Mouse (Mus musculus) T-helper 17 cell (primary cell): ENCODE data around the gene Lrp10.

Experiments
- in situ Hi-C, 2 experiments: fragments of 300-600 bp; cut with MboI, MseI; formaldehyde crosslinking; loops; 1 replicate in 1 of 2; 2 replicates in 1 of 2; pipeline ENCODE4 v1.15.1; 2025; ENCODE audit warnings: high pct_unique_total_duplicates in 2 of 2

The Lrp10 gene

DNA sequence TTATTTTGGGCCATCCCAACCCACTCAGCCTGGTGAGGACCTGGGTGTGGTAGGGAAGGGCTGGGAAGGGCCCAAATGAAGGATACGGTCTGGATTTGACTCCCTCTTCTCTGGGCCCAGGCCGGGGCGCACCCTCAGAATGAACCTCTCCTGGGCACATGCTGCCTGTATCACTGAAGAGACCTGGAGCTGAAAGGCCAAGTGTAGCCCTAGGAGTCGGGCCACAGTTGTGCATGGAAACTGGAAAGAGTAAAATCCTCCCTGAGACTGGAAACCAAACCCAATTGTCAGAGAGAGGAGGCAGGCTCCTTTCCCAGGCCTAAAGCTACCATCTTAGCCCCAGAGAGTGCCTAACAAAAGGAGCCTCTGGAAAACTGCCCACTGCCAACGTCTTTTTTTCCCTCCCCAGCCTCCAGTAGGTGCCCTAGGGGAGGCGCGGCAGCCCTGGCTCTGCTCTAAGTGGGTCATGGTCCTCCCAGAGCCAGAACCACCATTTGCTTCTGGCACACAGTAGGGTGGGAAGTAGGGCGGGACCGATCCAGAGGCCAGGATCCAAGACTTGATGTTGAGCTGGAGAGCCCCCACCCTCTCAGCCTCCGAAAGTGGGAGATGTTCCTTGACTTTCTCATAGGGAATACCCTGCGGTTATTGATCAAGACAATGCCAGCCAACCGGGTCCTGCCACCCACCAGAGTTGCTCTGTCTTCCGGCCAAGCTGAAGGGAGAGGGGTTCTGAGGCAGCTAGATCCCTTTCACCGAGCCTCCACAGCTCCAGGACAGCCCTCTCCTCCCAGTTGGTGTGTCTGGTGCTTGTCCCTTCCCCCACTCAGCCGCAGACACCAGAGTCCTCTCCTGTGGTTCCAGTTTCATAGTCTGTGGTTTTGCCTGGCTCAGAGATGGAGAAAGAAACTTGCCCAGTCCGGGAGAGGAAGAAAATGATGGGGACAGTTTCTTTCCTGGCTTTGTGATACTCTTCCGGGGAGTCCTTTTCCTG, 30.8 kb upstream of the Lrp10 start:
- in situ Hi-C loops, result no loop called here

- in situ Hi-C loops, result no loop called here
These were observed 29.9 kb upstream of the Lrp10 start for GRCm38 (mm10) chr14:54433941-54434531.

DNA sequence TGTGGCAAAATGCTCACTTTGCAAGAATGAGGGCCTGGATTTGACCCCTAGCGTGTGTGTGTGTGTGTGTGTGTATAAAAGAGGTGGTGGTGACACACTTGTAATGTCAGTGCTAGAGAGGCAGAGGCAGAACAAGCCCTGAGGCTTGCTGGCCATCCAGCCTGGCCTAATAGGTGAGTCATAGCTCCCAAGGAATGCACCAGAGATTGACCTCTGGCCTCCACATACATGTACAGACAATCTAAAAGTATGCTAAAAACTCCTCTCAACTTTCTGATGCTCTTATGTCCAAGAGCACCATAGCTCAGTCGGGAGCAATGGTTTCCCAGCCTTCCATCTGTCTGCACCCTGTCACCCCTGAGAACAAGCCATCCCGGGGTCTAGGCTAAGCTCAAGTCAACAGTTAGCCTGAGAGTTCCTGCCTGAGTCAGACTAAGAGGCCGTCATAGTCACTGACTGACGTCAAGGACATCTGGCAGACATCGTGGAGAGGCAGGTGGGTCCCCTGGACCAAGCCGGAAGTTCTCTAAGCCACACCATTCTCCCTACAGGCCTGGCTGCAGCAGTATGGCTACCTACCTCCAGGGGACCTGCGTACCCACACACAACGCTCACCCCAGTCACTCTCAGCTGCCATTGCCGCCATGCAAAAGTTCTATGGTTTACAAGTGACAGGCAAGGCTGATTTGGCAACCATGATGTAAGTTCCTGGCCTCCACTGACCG, 28.6 kb upstream of the Lrp10 start:
- in situ Hi-C loops, result no loop called here

- in situ Hi-C loops, result no loop called here
These were observed 24.8 kb upstream of the Lrp10 start for GRCm38 (mm10) chr14:54439155-54439554.

DNA sequence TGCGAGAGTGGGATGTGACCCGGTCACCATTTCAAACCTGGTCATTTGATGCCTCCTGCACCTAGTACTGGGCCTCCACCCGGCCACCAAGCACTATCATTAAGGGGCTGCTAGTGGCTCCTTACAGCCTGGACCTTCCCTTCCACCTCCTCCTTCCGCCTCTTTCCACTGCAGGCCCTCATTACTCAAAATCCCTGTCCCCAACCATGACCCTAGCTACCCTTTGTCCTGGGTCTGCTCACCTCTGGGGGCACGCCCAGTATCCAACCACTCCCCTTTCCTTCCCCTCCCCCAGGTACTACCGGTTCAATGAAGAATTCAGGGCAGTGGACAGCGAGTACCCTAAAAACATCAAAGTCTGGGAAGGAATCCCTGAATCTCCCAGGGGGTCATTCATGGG, 24.3 kb upstream of the Lrp10 start:
- in situ Hi-C loops, result no loop called here

DNA sequence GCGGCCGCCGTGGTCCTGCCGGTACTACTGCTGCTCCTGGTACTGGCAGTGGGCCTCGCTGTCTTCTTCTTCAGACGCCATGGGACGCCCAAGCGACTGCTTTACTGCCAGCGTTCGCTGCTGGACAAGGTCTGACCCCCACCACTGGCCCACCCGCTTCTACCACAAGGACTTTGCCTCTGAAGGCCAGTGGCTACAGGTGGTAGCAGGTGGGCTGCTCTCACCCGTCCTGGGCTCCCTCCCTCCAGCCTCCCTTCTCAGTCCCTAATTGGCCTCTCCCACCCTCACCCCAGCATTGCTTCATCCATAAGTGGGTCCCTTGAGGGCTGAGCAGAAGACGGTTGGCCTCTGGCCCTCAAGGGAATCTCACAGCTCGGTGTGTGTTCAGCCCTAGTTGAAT, 23.4 kb upstream of the Lrp10 start:
- in situ Hi-C loops, result no loop called here

GRCm38 (mm10) chr14:54441365-54441764, 22.6 kb upstream of the Lrp10 start:
- in situ Hi-C loops, result no loop called here

GRCm38 (mm10) chr14:54442548-54442947, 21.4 kb upstream of the Lrp10 start:
- in situ Hi-C loops, result no loop called here

DNA sequence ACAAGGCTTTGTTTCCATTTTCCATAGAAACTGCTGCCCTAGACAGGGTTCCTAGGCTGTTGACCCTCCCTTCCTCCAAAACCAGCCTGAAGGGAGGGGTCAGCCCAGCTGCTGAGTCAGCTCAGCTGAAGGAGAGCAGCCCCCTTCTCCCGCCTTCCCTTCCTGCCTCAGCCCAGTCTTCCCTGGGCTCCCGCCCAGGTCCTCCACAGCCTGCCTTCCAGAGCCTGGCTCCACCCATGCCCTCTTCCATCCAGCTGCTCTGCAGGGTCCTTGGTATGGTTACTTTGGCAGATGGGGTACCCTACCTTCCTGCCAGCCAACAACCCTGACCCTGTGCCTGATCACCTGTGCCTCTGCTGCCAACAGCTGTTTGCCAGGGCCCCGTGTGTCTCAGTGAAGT, 20.7 kb upstream of the Lrp10 start:
- in situ Hi-C loops, result no loop called here

GRCm38 (mm10) chr14:54443712-54444618, 20.0 kb upstream of the Lrp10 start:
- in situ Hi-C loops, result no loop called here

- in situ Hi-C loops, result loop anchor here in 1 of 2 experiments (5.0 kb wide), 1 partner anchor 68 kb away; no protein-coding TSS in a partner anchor
These were observed 18.5 kb upstream of the Lrp10 start for GRCm38 (mm10) chr14:54445476-54445875.

GRCm38 (mm10) chr14:54453566-54453965, 10.4 kb upstream of the Lrp10 start:
- in situ Hi-C loops, result no loop called here

DNA sequence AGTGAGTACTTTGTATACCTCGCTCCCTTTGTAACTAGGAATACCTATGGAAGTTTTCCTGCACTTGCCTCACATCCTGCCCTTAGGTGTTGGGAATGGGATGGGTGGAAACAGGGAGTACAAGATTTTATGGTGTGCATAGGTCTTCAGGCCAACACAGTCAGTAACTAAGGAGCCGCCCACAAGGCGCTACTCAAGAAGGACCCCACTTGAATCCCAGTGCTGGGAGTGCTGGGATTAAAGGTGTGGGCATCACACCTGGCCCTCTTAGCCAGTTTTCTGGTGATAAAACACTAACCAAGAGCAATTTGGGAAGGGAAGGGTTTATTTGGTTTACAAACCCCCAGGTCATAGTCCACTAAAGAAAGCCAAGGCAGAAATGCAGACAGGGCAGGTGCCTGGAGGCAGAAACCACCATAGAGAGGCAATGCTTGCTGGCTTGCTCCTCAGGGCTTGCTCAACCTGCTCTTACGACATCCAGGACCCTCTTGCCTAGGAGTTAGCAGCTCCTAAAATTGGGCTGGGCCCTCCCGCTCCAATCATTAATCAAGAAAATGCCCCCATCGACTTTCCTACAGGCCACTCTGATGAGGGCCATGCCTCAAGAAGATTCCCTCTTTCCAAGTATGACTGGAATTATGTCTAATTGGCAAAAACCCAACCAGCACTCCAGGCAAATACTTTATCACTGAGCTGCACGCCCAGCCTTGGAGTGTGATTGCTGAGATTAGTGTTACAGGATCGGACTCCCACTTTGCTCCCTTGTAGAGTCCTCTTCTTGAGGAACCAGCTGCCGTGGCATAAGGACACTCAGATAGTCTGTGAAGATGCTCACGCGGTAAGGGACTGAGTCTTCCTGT, 9.0 kb upstream of the Lrp10 start:
- in situ Hi-C loops, result no loop called here

GRCm38 (mm10) chr14:54457907-54458569, 5.9 kb upstream of the Lrp10 start:
- in situ Hi-C loops, result no loop called here

DNA sequence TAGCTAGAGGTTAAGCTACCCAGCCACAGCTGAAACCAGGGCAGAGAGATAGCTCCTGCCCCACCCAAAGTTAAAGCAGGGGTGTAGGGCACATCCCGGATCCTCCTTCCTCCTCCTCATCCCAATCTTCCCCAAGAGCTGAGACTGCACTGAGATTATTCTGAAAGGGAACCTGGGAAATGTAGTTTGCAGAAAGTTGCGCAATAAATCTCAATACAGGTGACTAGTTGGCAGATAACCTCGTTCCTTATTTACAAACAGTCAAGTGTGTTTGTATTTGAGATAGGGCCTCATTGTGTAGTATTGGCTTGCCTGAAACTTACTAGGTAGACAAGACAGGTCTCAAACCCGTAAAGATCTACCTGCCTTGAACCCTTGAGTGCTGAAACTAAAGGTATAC, 1.8 kb upstream of the Lrp10 start:
- in situ Hi-C loops, result no loop called here

DNA sequence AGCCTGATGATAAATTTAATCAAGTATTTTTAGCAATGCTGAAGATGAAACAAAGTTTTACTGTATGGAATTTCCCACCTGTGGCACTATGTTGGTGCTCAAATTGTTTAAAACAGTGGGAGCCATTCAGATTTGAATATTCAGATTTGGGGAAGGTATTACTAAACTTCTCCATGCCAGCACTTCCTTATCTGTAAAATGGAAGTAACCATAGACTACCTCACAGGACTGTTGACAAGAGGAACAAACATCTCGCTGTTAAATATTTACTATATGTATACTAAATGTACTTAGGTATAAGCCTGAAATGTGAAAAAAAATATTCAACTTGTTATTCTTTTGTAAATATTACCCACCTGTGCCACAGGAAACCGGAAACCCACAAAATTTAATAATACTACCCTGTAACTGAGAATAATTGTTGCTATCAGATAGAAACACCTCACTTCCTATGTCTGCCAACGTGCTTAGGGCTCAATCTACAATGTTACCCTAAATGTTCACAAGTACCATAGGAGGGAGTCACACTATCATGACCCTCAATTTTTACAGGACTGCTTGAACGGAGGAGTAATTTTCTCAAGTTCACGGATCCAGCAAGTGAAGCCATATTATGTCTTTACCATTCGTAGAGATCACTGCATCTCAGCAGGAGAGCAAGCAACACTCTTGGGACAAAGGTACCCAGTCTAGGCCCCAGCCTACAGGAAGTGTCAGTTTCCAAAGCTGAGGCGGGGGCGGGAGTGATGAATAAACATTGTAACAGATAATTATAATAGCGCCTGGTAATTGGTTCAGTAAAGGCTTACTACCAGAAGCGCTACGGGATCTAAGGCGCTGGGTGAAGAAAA, 604 bp upstream of the Lrp10 start:
- in situ Hi-C loops, result no loop called here

GRCm38 (mm10) chr14:54464293-54465005, 512 bp downstream of the Lrp10 start:
- in situ Hi-C loops, result no loop called here

DNA sequence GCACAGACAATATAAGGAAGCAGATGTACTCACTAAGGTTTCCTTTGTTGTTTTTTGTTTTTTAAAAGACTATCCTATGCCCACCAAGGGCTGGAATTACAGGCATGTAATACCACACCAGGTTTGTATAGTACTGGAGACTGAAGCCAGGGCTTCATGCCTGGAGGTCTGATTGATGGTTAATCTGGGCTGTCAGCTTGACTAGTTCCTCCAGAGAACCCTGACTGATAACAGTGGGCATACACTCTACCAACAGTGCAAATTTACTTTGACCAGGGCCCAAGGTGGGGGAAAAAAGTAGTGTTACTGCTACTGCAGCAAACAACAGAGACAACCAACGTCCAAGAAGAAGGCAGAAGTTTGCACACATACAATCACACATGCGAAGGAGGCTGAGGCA, 7.5 kb downstream of the Lrp10 start:
- in situ Hi-C loops, result no loop called here
